Mouse (Mus musculus) small intestine, adult 2 months (tissue): Measurements from ENCODE around the gene Scn1b.

Experiments used
- CTCF ChIP-seq: fragments of 200-500 bp; IDR thresholded peaks from 2 replicates; pipeline ENCODE4 v1.5.1; 2012; ENCODE audit warnings: low read depth, mild to moderate bottlenecking, control low read depth, inconsistent platforms, low read length, moderate library complexity, mixed read lengths; ENCODE audit not compliant: insufficient replicate concordance, insufficient read length; ENCODE audit errors: extremely low read depth
- POLR2A ChIP-seq: fragments of 200-500 bp; IDR thresholded peaks from 2 replicates; pipeline ENCODE4 v1.6.1; 2012; ENCODE audit warnings: low read depth, mild to moderate bottlenecking, control low read depth, inconsistent platforms, low read length, moderate library complexity

DNA sequence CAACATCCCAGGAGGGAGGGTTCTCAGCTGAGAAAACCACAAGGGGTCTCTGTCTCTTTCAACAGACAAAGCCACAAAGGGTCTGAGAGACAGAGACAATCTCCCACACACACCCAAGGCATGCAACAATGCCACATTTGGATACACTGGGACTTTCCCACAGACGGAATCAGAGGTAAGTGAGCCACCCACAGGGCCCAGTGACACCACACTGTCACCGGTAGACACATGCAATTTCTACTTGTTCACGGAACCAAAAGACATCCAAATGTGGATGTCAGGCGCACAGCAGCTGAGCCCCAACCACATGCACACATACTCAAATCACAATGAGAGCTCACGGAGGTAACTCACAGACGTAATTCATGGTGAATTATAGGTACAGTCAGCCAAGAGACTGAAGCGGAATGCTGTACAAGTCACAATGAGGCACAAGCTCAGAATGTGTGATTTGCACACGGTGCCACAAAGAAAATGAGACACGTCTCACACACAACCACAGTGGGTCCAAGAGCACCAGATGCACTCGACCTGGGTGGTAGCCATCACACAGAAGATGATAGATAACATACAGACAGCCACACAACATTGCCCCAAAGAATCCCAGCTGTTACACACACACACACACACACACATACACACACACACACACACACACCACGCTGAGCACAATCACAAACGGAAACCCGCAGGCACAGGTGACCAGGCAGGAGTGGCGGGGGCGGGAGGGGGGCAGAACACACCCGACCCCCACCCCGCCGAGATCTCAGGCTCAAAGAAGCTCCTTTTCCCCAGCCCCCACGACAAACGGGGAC, 23.2 kb upstream of the Scn1b start:
- TF ChIP-seq POLR2A (no peak), CTCF (no peak)
